Mouse (Mus musculus) spleen, postnatal 0 days (tissue): Measurements from ENCODE around the gene Trap1a. TPM values are rescaled to one million over a fixed set of nuclear protein-coding genes. Genes with fewer than 3 reads are reported as not detected.

Experiments
- polyA plus RNA-seq: library from polyadenylated mRNA; unstranded; fragments of >200 nt; fragmentation: Nextera tagmentation; extraction: Ambion mirVana; gene quantifications from 2 replicates; pipeline ENCODE4 v1.2.1, GENCODE M21; 2015

The Trap1a gene
- polyA plus RNA-seq, result 0.11 TPM in 1 of 2 replicates, not detected in the other

DNA sequence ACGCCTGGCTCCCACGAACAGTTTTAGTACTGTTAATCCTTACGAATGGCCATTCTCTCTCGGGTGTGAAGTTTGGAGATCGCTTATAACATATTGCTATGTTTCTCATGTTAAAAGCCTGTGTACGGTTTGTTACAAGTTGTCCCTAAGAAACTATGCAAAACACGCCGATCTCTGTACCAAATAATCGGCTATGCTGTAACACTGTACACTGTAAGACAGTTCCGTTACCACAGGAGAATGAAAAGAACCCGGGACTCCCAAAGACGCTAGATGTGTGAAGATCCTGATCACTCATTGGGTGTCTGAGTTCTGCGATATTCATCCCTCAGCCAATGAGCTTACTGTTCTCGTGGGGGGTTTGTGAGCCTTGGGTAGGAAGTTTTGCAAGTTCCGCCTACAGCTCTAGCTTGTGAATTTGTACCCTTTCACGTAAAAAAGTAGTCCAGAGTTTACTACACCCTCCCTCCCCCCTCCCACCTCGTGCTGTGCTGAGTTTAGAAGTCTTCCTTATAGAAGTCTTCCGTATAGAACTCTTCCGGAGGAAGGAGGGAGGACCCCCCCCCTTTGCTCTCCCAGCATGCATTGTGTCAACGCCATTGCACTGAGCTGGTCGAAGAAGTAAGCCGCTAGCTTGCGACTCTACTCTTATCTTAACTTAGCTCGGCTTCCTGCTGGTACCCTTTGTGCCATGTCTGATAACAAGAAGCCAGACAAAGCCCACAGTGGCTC is at the start of gene Trap1a:
TSS of gene Trap1a (plus strand) at position 421 of the 732 bp plus-strand sequence.

Other genes with a start within 250 kb of the Trap1a start
- gene Serpina7, start 248.4 kb upstream of the Trap1a start, polyA plus RNA-seq, result 0.06 TPM in 1 of 2 replicates, not detected in the other
- not detected in 2 replicates for gene 4930513O06Rik, start 247.4 kb upstream of the Trap1a start, polyA plus RNA-seq
- gene 4933428M09Rik, start 154.5 kb upstream of the Trap1a start, polyA plus RNA-seq, result not detected in 2 replicates
- 3.1 and 4.7 TPM in 2 replicates for gene Mum1l1, start 123.6 kb upstream of the Trap1a start, polyA plus RNA-seq
- gene D330045A20Rik, start 146.7 kb downstream of the Trap1a start, polyA plus RNA-seq, result 2.2 and 2.5 TPM in 2 replicates
- 10.8 and 12.8 TPM in 2 replicates for gene Rnf128, start 229.6 kb downstream of the Trap1a start, polyA plus RNA-seq